Mouse (Mus musculus) olfactory bulb, adult 2 months (tissue): ENCODE results near the gene Gm37419.

ENCODE experiments used
- CTCF ChIP-seq: fragments of 200-500 bp; IDR thresholded peaks from 2 replicates; pipeline ENCODE4 v1.5.1; 2012; ENCODE audit warnings: low read depth, mild to moderate bottlenecking, low read length, moderate library complexity; ENCODE audit not compliant: insufficient read depth
- POLR2A ChIP-seq: fragments of 200-500 bp; IDR thresholded peaks from 2 replicates; pipeline ENCODE4 v1.6.1; 2012; ENCODE audit warnings: mild to moderate bottlenecking, low read depth, low read length, moderate library complexity; ENCODE audit not compliant: insufficient read depth

GRCm38 (mm10) chr16:24036398-24036797 lies 48.1 kb downstream of the Gm37419 start:
- TF ChIP-seq CTCF (no peak), POLR2A (no peak)
